Mouse (Mus musculus) CH12.LX (cell line): ENCODE data around the gene 1700088E04Rik. TPM values are rescaled to one million over a fixed set of nuclear protein-coding genes. Genes with fewer than 3 reads are reported as not detected.

ENCODE experiments used
- DNase-seq: peaks from one replicate; pipeline ENCODE4 v3.0.0-alpha.2; 2013; ENCODE audit errors: extremely low read depth
- H3K27ac ChIP-seq: 2 replicates; pipeline ENCODE4 v1.5.1; 2012; ENCODE audit warnings: low read depth, mild to moderate bottlenecking, control low read depth, moderate library complexity; ENCODE audit not compliant: insufficient read depth
- H3K27me3 ChIP-seq: replicated peaks from 2 replicates; pipeline ENCODE3; 2012; ENCODE audit warnings: inconsistent platforms
- H3K36me3 ChIP-seq, 2 experiments: replicated peaks in 1 of 2; 2 replicates each; pipeline versions ENCODE3 to v1.6.1; 2012; ENCODE audit warnings: inconsistent platforms in 1 of 2, low read length in 1 of 2, mild to moderate bottlenecking in 1 of 2, mixed read lengths in 1 of 2, moderate library complexity in 1 of 2; ENCODE audit not compliant: control insufficient read depth in 1 of 2, insufficient read depth in 1 of 2
- H3K4me1 ChIP-seq, 2 experiments: 2 replicates each; pipeline ENCODE4 v1.6.1; 2012; ENCODE audit warnings: inconsistent platforms in 1 of 2, moderate library complexity in 1 of 2; ENCODE audit not compliant: insufficient read depth in 2 of 2, control insufficient read depth in 1 of 2
- H3K4me2 ChIP-seq: 2 replicates; pipeline ENCODE4 v1.6.1; 2012; ENCODE audit warnings: low read depth, mild to moderate bottlenecking, control low read depth; ENCODE audit not compliant: poor library complexity, insufficient read depth, severe bottlenecking
- H3K4me3 ChIP-seq, 3 experiments: fragments of 150-350 bp in 1 of 3; sonication (generic) in 1 of 3; replicated peaks in 1 of 3; 2 replicates each; pipeline versions ENCODE3 to v1.5.1; 2011 to 2012; ENCODE audit warnings: low read depth in 2 of 3, low read length in 2 of 3, mild to moderate bottlenecking in 2 of 3, moderate library complexity in 2 of 3, control low read depth in 1 of 3, improper control_type of control experiment in 1 of 3, inconsistent platforms in 1 of 3, mixed read lengths in 1 of 3; ENCODE audit not compliant: poor library complexity in 1 of 3
- H3K79me2 ChIP-seq: replicated peaks from 2 replicates; pipeline ENCODE4 v1.6.1; 2012; ENCODE audit warnings: mild to moderate bottlenecking, moderate library complexity; ENCODE audit not compliant: control insufficient read depth, poor library complexity, insufficient read depth, severe bottlenecking; ENCODE audit errors: extremely low read depth
- H3K9ac ChIP-seq: 2 replicates; pipeline ENCODE4 v1.6.1; 2012; ENCODE audit warnings: low read depth, mild to moderate bottlenecking, control low read depth, moderate library complexity; ENCODE audit not compliant: insufficient read depth
- H3K9me3 ChIP-seq: replicated peaks from 2 replicates; pipeline ENCODE3; 2012; ENCODE audit warnings: low read length, inconsistent platforms, mixed read lengths
- CTCF ChIP-seq, 2 experiments: IDR thresholded peaks in 1 of 2; conservative IDR thresholded peaks in 1 of 2; 2 replicates each; pipeline ENCODE4 v1.5.1; 2011 to 2012; ENCODE audit warnings: low read depth in 2 of 2, low read length in 2 of 2, improper control_type of control experiment in 1 of 2, inconsistent platforms in 1 of 2, mild to moderate bottlenecking in 1 of 2, moderate library complexity in 1 of 2
- E2F4 ChIP-seq: IDR thresholded peaks from 2 replicates; pipeline ENCODE4 v1.6.1; 2011; ENCODE audit warnings: low read depth, low read length, improper control_type of control experiment; ENCODE audit not compliant: insufficient replicate concordance
- GABPA ChIP-seq: IDR thresholded peaks from 2 replicates; pipeline ENCODE4 v1.6.1; 2012; ENCODE audit warnings: low read depth, low read length, improper control_type of control experiment, inconsistent platforms; ENCODE audit not compliant: insufficient replicate concordance
- IRF4 ChIP-seq: IDR thresholded peaks from 2 replicates; pipeline ENCODE4 v1.6.1; 2014; ENCODE audit warnings: low read depth, mild to moderate bottlenecking, inconsistent platforms, low read length, improper control_type of control experiment
- JUND ChIP-seq: conservative IDR thresholded peaks from 2 replicates; pipeline ENCODE4 v1.6.1; 2011; ENCODE audit warnings: low read depth, low read length, improper control_type of control experiment
- KAT2A ChIP-seq: IDR thresholded peaks from 2 replicates; pipeline ENCODE4 v1.6.1; 2012; ENCODE audit warnings: low read length, improper control_type of control experiment, inconsistent platforms; ENCODE audit not compliant: insufficient replicate concordance
- MAFK ChIP-seq: IDR thresholded peaks from 2 replicates; pipeline ENCODE4 v1.6.1; 2011; ENCODE audit warnings: low read length, improper control_type of control experiment; ENCODE audit not compliant: insufficient replicate concordance
- MAZ ChIP-seq: IDR thresholded peaks from 2 replicates; pipeline ENCODE4 v1.6.1; 2012; ENCODE audit warnings: low read depth, mild to moderate bottlenecking, inconsistent platforms, low read length, improper control_type of control experiment, moderate library complexity
- MEF2A ChIP-seq: IDR thresholded peaks from 2 replicates; pipeline ENCODE4 v1.6.1; 2014; ENCODE audit warnings: low read depth, mild to moderate bottlenecking, inconsistent platforms, low read length, improper control_type of control experiment, borderline replicate concordance
- PAX5 ChIP-seq: IDR thresholded peaks from 2 replicates; pipeline ENCODE4 v1.6.1; 2012; ENCODE audit warnings: low read length, inconsistent platforms, mixed read lengths
- POLR2A ChIP-seq: IDR thresholded peaks from 2 replicates; pipeline ENCODE4 v1.6.1; 2011; ENCODE audit warnings: low read depth, mild to moderate bottlenecking, improper control_type of control experiment, low read length
- RAD21 ChIP-seq: IDR thresholded peaks from 2 replicates; pipeline ENCODE4 v1.6.1; 2011; ENCODE audit warnings: low read depth, mild to moderate bottlenecking, low read length, improper control_type of control experiment, moderate library complexity
- SIN3A ChIP-seq: IDR thresholded peaks from 2 replicates; pipeline ENCODE4 v1.6.1; 2012; ENCODE audit warnings: low read length, improper control_type of control experiment, inconsistent platforms
- UBTF ChIP-seq: IDR thresholded peaks from 2 replicates; pipeline ENCODE4 v1.6.1; 2012; ENCODE audit warnings: low read depth, mild to moderate bottlenecking, inconsistent platforms, low read length, improper control_type of control experiment, moderate library complexity
- ZC3H11A ChIP-seq: IDR thresholded peaks from 2 replicates; pipeline ENCODE4 v1.6.1; 2012; ENCODE audit warnings: low read depth, mild to moderate bottlenecking, inconsistent platforms, low read length, improper control_type of control experiment
- ZKSCAN1 ChIP-seq: IDR thresholded peaks from 2 replicates; pipeline ENCODE4 v1.6.1; 2012; ENCODE audit warnings: low read depth, inconsistent platforms, low read length, improper control_type of control experiment, borderline replicate concordance
- ZMIZ1 ChIP-seq: IDR thresholded peaks from 2 replicates; pipeline ENCODE4 v1.6.1; 2012; ENCODE audit warnings: low read depth, mild to moderate bottlenecking, inconsistent platforms, low read length, improper control_type of control experiment
- ZNF384 ChIP-seq: IDR thresholded peaks from 2 replicates; pipeline ENCODE4 v1.6.1; 2012; ENCODE audit warnings: low read depth, low read length, improper control_type of control experiment, inconsistent platforms
- dilution Hi-C: fragments of 300-500 bp; cut with MboI; formaldehyde crosslinking; loops from 2 replicates; pipeline ENCODE4 v1.14.3; 2020; ENCODE audit warnings: low sequenced_read_pairs; ENCODE audit not compliant: extremely low pct_unique_long_range_greater_than_20kb, extremely low pct_ligation_motif_present
- in situ Hi-C: fragments of 300-500 bp; cut with MboI; formaldehyde crosslinking; loops from 3 replicates; pipeline ENCODE4 v1.14.3; 2019; ENCODE audit warnings: low sequenced_read_pairs, low pct_ligation_motif_present, low pct_unique_long_range_greater_than_20kb, mixed read lengths
- polyA plus RNA-seq: library from polyadenylated mRNA; unstranded; fragments of >175 nt; gene quantifications from 2 replicates; pipeline ENCODE4 v1.2.1, GENCODE M21; 2012; ENCODE audit warnings: low read depth; ENCODE audit not compliant: insufficient read length
- total RNA-seq, 2 experiments: library from RNA; depleted of rRNA; stranded (reverse); fragments of 300-350 nt in 1 of 2; fragments of >200 nt in 1 of 2; gene quantifications; 2 replicates each; pipeline ENCODE4 v1.2.3; 2012 to 2014

Gene 1700088E04Rik
- total and polyA plus RNA-seq, 3 experiments = 1.0 to 4.2 (median 2.1) TPM

DNA sequence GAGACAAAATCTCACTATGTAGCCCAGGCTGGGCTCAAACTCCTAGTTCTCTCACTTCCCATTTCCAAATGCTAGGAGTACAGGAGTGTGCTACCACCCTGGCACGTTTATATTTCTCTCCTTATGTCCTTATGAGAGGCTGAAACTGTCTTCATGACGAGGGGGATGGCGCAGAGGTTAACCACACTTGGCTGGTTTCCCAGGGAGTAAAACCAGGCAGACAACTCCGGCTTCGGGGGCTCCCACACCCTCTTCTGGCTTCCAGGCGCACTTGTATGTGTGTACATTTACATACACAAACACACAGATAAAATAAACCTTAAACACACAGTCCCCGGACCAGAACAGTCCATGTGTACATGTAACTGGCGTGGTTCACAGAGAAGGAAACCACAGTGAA lies 3.0 kb upstream of the 1700088E04Rik start:
- no peaks in the 10 kb centered on the region for H3K9me3 ChIP-seq
- no peak overlapping the region for H3K9ac ChIP-seq
- TF ChIP-seq ZC3H11A (no peak), ZNF384 (no peak), IRF4 (no peak), MAFK (no peak), JUND (no peak), SIN3A (no peak), UBTF (no peak)
- dilution Hi-C loops = no loop called here
- H3K36me3 ChIP-seq = peaks cover 41 to 59% of the 10 kb centered on the region in 2 experiments
- no peak overlapping the region for H3K4me3 ChIP-seq
- in situ Hi-C loops = no loop called here
- H3K27me3 ChIP-seq = peaks cover 5% of the 10 kb centered on the region
- no peak overlapping the region for H3K4me2 ChIP-seq
- H3K79me2 ChIP-seq = peaks cover 27% of the 10 kb centered on the region
- peaks cover 4 to 31% of the 10 kb centered on the region in 2 experiments; a peak in 3 of 4 replicates for H3K4me1 ChIP-seq
- no peak overlapping the region for H3K27ac ChIP-seq
- no peak for DNase-seq

- Histone ChIP-seq H3K4me3 (no peak overlapping the region), H3K27ac (no peak overlapping the region), H3K9me3 (no peaks in the 10 kb centered on the region), H3K79me2 (peaks cover 27% of the 10 kb centered on the region), H3K4me2 (no peak overlapping the region), H3K36me3 (peaks cover 39 to 52% of the 10 kb centered on the region in 2 experiments), H3K27me3 (peaks cover 5% of the 10 kb centered on the region), H3K9ac (no peak overlapping the region), H3K4me1 (peaks cover 4 to 31% of the 10 kb centered on the region in 2 experiments; a peak in 3 of 4 replicates)
- dilution Hi-C loops = no loop called here
- DNase-seq = no peak
- in situ Hi-C loops = no loop called here
- TF ChIP-seq KAT2A (no peak), PAX5 (no peak), ZKSCAN1 (no peak), ZMIZ1 (no peak), MEF2A (no peak), E2F4 (no peak), ZNF384 (no peak), IRF4 (no peak), POLR2A (no peak), ZC3H11A (no peak), RAD21 (no peak), UBTF (no peak), CTCF (conservative IDR thresholded peaks at IDR 0.05 in 1 of 2, IDR thresholded peaks at IDR 0.05 in 1 of 2; ENCODE audit: low read depth in 2 of 2, low read length in 2 of 2) (no peak), GABPA (no peak), MAZ (no peak)
Observed at GRCm38 (mm10) chr15:79143316-79143715, 2.3 kb upstream of the 1700088E04Rik start.
